ENCODE assay signal across 16 mouse cellular contexts in genomic region chr9:41091187-41091586, GRCm38 (mm10).
DNase-seq lines count a peak whose midpoint lies in the region; ATAC-seq lines count a peak whose summit lies in the region.
"Had no signal": no experiment of that assay in that cellular context is flagged by ENCODE, and none has a peak within 500 bp of the region (broad histone marks: within the 10 kb centered on the region; RNA-seq: fewer than 3 reads in every experiment).

No protein-coding gene starts in this region.

- WGBS in heart, embryonic 13.5 days: 54% methylated on average over 7 of the region's 7 CpGs
- 67% methylated on average over 7 of the region's 7 CpGs for WGBS in kidney, embryonic 15.5 days

- no peak overlapping the region for H3K9ac ChIP-seq in heart, embryonic 13.5 days
- H3K9ac ChIP-seq in kidney, embryonic 15.5 days: no peak overlapping the region
- H3K9ac ChIP-seq: liver, embryonic 14.5 days; midbrain, embryonic 12.5 days; neural tube, embryonic 13.5 days had no signal

- H3K4me1 ChIP-seq in heart, embryonic 13.5 days: peaks cover 38% of the 10 kb centered on the region
- peaks cover 9% of the 10 kb centered on the region; the same call in 1 of the 2 replicates for H3K4me1 ChIP-seq in kidney, embryonic 15.5 days
- H3K4me1 ChIP-seq: midbrain, embryonic 12.5 days; neural tube, embryonic 13.5 days had no signal

- ATAC-seq in heart, embryonic 13.5 days (ENCODE audit: extremely low read depth, insufficient number of reproducible peaks, low FRiP score, low TSS enrichment): no peak
- ATAC-seq in kidney, embryonic 15.5 days (replicated peaks; ENCODE audit: low FRiP score): no peak
- ATAC-seq in erythroid progenitor cell, adult 5-6 weeks (replicated peaks; ENCODE audit: low FRiP score, poor library complexity, severe bottlenecking): no peak
- ATAC-seq: forebrain, embryonic 14.5 days had no signal

- H3K4me3 ChIP-seq in heart, embryonic 13.5 days: no peak overlapping the region
- no peak overlapping the region for H3K4me3 ChIP-seq in kidney, embryonic 15.5 days (replicated peaks)
- H3K4me3 ChIP-seq: left cerebral cortex, adult 2 months; limb, embryonic 10.5 days; midbrain, embryonic 12.5 days; neural tube, embryonic 13.5 days had no signal

- H3K36me3 ChIP-seq in heart, embryonic 13.5 days: no peaks in the 10 kb centered on the region
- H3K36me3 ChIP-seq in kidney, embryonic 15.5 days: no peaks in the 10 kb centered on the region
- H3K36me3 ChIP-seq: limb, embryonic 10.5 days; midbrain, embryonic 12.5 days; neural tube, embryonic 13.5 days had no signal

- no peaks in the 10 kb centered on the region for H3K27me3 ChIP-seq in heart, embryonic 13.5 days (replicated peaks)
- H3K27me3 ChIP-seq in kidney, embryonic 15.5 days: no peaks in the 10 kb centered on the region
- H3K27me3 ChIP-seq: midbrain, embryonic 12.5 days; neural tube, embryonic 13.5 days had no signal

- H3K9me3 ChIP-seq in heart, embryonic 13.5 days: no peaks in the 10 kb centered on the region
- no peaks in the 10 kb centered on the region for H3K9me3 ChIP-seq in kidney, embryonic 15.5 days (replicated peaks)
- H3K9me3 ChIP-seq: limb, embryonic 10.5 days; midbrain, embryonic 12.5 days; neural tube, embryonic 13.5 days had no signal

- peak overlapping the region; percentile 16 for H3K4me2 ChIP-seq in heart, embryonic 13.5 days
- no peak overlapping the region for H3K4me2 ChIP-seq in kidney, embryonic 15.5 days
- H3K4me2 ChIP-seq: midbrain, embryonic 12.5 days; neural tube, embryonic 13.5 days had no signal

- H3K27ac ChIP-seq in heart, embryonic 13.5 days (replicated peaks): peak overlapping the region; percentile 74
- peak overlapping the region; percentile 9; the same call in 1 of the 2 replicates for H3K27ac ChIP-seq in kidney, embryonic 15.5 days
- H3K27ac ChIP-seq: left cerebral cortex, adult 2 months; limb, embryonic 10.5 days; liver, embryonic 14.5 days; macrophage; midbrain, embryonic 12.5 days; neural tube, embryonic 13.5 days had no signal

- no peak for DNase-seq in heart, adult 11 months
- peak; percentile 32 for DNase-seq in kidney, adult 9 months
- DNase-seq in kidney, postnatal 10 days: no peak
- DNase-seq in kidney, postnatal 14 days: peak; percentile 27
- DNase-seq: cerebellum, adult 8-10 months; gastrocnemius, postnatal 14 days had no signal

Comparison
In these comparisons a context has a peak if more than half of its experiments do, and no peak if none do; other contexts are left out.
1. DNase-seq: peak in kidney, adult 9 months (single experiment) and kidney, postnatal 14 days (single experiment); none in heart, adult 11 months (single experiment) and kidney, postnatal 10 days (single experiment).